Mouse (Mus musculus): ENCODE results near the gene Dusp3.

DNA sequence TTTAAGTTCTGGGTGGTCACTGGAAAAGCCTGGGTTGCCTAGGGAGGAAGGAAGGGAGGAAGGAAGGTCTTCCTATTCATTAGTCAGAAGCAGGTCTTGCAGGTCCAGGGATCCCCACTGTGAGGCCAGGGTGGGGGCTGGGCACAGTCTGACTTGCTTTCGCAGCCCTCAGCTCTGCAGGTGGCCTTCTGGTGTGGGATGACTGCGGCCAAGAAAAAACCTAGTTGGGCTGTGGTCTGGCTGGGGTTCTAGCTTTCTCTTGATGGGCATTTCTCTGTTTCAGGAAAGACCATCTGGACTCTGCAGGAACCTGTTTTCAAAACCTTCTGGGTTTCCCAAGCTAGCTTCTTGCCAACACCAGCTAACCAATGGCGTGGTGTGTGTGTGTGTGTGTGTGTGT is 43.8 kb downstream of the Dusp3 start:
- TF ChIP-seq CTCF (IDR thresholded peaks at IDR 0.05; ENCODE audit: extremely low read depth, insufficient read length, insufficient replicate concordance, low read depth, low read length) (no peak), POLR2A (IDR thresholded peaks at IDR 0.05; ENCODE audit: low read depth, low read length) (no peak)

All from small intestine, adult 2 months (tissue).